Mouse (Mus musculus) G1E (cell line): ENCODE data around the gene Fut2.

Source experiments
- CTCF ChIP-seq: IDR thresholded peaks from 2 replicates; pipeline ENCODE4 v1.5.1; 2012; ENCODE audit warnings: low read depth, low read length, inconsistent platforms, mixed read lengths
- GATA1 ChIP-seq: IDR thresholded peaks from 2 replicates; pipeline ENCODE4 v1.6.1; 2012; ENCODE audit warnings: borderline replicate concordance, low read length, inconsistent platforms, mixed read lengths
- GATA2 ChIP-seq: IDR thresholded peaks from 2 replicates; pipeline ENCODE4 v1.6.1; 2012; ENCODE audit warnings: low read depth, low read length, inconsistent platforms, borderline replicate concordance
- POLR2AphosphoS5 ChIP-seq: IDR thresholded peaks from 2 replicates; pipeline ENCODE4 v1.6.1; 2012; ENCODE audit warnings: low read depth, low read length, inconsistent platforms; ENCODE audit not compliant: insufficient replicate concordance
- TAL1 ChIP-seq: conservative IDR thresholded peaks from 2 replicates; pipeline ENCODE4 v1.6.1; 2012; ENCODE audit warnings: low read depth, low read length, inconsistent platforms, mixed read lengths

DNA sequence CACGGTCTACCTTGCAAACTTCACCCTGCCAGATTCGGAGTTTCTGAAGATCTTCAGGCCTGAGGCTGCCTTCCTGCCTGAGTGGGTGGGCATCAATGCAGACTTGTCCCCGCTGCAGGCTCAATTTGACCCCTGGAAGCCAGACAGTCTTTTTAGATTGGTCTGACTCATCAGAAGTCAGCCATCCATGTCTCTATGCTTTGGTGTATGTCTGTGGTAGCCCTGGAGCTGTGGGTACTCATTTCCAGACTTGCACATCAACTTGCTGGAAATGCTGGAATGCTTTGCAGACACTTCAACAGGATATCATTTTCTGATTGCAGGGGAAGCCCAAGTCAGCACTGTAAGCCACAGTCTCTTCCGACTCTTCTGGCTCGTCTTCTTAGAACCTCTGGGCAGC lies 46.6 kb downstream of the Fut2 start:
- TF ChIP-seq CTCF, result no peak
- TF ChIP-seq POLR2AphosphoS5, result no peak
- TF ChIP-seq TAL1, result no peak
- no peak for TF ChIP-seq GATA1
- no peak for TF ChIP-seq GATA2
